ENCODE assay signal across 17 mouse cellular contexts in the genomic region with DNA sequence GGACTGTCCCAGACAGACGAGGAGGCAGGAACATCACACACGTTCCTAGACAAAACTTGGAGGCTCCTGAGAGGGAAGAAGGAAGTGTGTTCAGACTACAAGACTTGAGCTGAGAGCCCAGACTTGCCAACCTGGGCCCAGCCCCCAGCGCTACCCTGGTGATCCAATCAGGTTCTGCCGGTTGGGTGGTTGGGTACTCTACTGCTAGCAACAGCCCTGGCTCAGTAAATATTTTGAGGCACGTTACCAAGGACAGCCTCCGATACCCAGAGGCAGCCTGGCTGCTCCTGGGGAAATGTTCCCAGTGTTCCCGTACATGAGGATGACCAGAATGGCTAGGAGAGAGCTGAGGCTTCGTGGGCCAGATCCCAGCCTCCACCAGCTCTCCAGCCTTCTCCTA. TPM values are rescaled to one million over a fixed set of nuclear protein-coding genes. Genes with fewer than 3 reads are reported as not detected.
DNase-seq lines count a peak whose midpoint lies in the region; ATAC-seq and TF ChIP-seq lines count a peak whose summit lies in the region.
"Had no signal": no experiment of that assay in that cellular context is flagged by ENCODE, and none has a peak within 500 bp of the region (broad histone marks: within the 10 kb centered on the region; RNA-seq: fewer than 3 reads in every experiment).

No protein-coding gene starts in this region.

- WGBS in heart, adult 2 months = 67% methylated on average over 8 of the region's 8 CpGs
- 73% methylated on average over 8 of the region's 8 CpGs for WGBS in heart, embryonic 10.5 days
- WGBS in hindbrain, embryonic 13.5 days = 88% methylated on average over 8 of the region's 8 CpGs

- H3K4me3 ChIP-seq in heart, adult 2 months = no peak overlapping the region
- no peak overlapping the region for H3K4me3 ChIP-seq in heart, embryonic 10.5 days
- H3K4me3 ChIP-seq in hindbrain, embryonic 13.5 days = no peak overlapping the region
- H3K4me3 ChIP-seq: erythroblast, embryonic 14.5 days; hindbrain, embryonic 10.5 days had no signal

- no peaks in the 10 kb centered on the region for H3K4me1 ChIP-seq in heart, adult 2 months (ENCODE audit: control insufficient read depth, insufficient read depth, low read length)
- peaks cover 7% of the 10 kb centered on the region for H3K4me1 ChIP-seq in heart, embryonic 10.5 days
- H3K4me1 ChIP-seq in hindbrain, embryonic 13.5 days (replicated peaks) = no peaks in the 10 kb centered on the region

- peak; percentile 33 to 64 for DNase-seq in heart, adult 2 months
- DNase-seq in heart, embryonic 10.5 days (ENCODE audit: low spot score) = no peak
- DNase-seq in urinary bladder, adult 18-20 months (ENCODE audit: low spot score in 2 of 2) = peak; percentile 57 to 80
- no peak for DNase-seq in urinary bladder, adult 2 months (ENCODE audit: low spot score)
- peak; percentile 66 for DNase-seq in lung, postnatal 10 days
- no peak for DNase-seq in frontal cortex, adult 2 months (ENCODE audit: extremely low spot score in 1 of 2, low spot score in 1 of 2)
- DNase-seq in cerebellum, adult 8-10 months = no peak
- DNase-seq: adrenal gland, adult 2 months; cerebellum, adult 9-10 months; gastrocnemius, postnatal 25 days; liver; midbrain, embryonic 14.5 days; retina, postnatal 1 day had no signal

- H3K79me2 ChIP-seq in heart, adult 2 months (replicated peaks; ENCODE audit: control insufficient read depth, insufficient read depth, low read length) = no peaks in the 10 kb centered on the region

- TF ChIP-seq CTCF in heart, adult 2 months (IDR thresholded peaks at IDR 0.05) = no peak

- no peak overlapping the region; the same call in 1 of the 2 replicates for H3K27ac ChIP-seq in heart, adult 2 months
- no peak overlapping the region for H3K27ac ChIP-seq in heart, embryonic 10.5 days
- H3K27ac ChIP-seq in hindbrain, embryonic 13.5 days = no peak overlapping the region
- H3K27ac ChIP-seq: hindbrain, embryonic 10.5 days had no signal

- no peak overlapping the region for H3K9ac ChIP-seq in heart, adult 2 months (ENCODE audit: low read depth, low read length)
- H3K9ac ChIP-seq in hindbrain, embryonic 13.5 days = no peak overlapping the region

- H3K9me3 ChIP-seq in heart, embryonic 10.5 days = no peaks in the 10 kb centered on the region
- no peaks in the 10 kb centered on the region for H3K9me3 ChIP-seq in hindbrain, embryonic 13.5 days
- H3K9me3 ChIP-seq: hindbrain, embryonic 10.5 days had no signal

- TF ChIP-seq POLR2A in heart, adult 2 months (IDR thresholded peaks at IDR 0.05; ENCODE audit: insufficient read depth, low read depth, low read length) = no peak

- no peaks in the 10 kb centered on the region for H3K36me3 ChIP-seq in heart, adult 2 months (ENCODE audit: control insufficient read depth, insufficient read depth, low read length)
- H3K36me3 ChIP-seq in heart, embryonic 10.5 days = no peaks in the 10 kb centered on the region
- no peaks in the 10 kb centered on the region for H3K36me3 ChIP-seq in hindbrain, embryonic 13.5 days
- H3K36me3 ChIP-seq: hindbrain, embryonic 10.5 days had no signal

- intact Hi-C loops in heart, adult 2 months (cut with DNase I) = no loop called here

- H3K27me3 ChIP-seq in heart, adult 2 months (ENCODE audit: control insufficient read depth, insufficient read depth, low read length) = no peaks in the 10 kb centered on the region
- peaks cover 10% of the 10 kb centered on the region for H3K27me3 ChIP-seq in heart, embryonic 10.5 days (ENCODE audit: insufficient read depth, poor library complexity, severe bottlenecking)
- H3K27me3 ChIP-seq in hindbrain, embryonic 13.5 days = 0 out of 2 replicates have a peak, but pooled peaks cover 9% of the 10 kb centered on the region

- TF ChIP-seq EP300 in heart, adult 2 months (IDR thresholded peaks at IDR 0.05; ENCODE audit: insufficient read depth, low read depth, low read length) = no peak

- H3K4me2 ChIP-seq in hindbrain, embryonic 13.5 days = no peak overlapping the region

- ATAC-seq in hindbrain, embryonic 13.5 days (ENCODE audit: low FRiP score) = no peak

RNA-seq across cellular contexts. Expression of gene Krt78, which starts 12.7 kb away (rescaled TPM):
- total RNA-seq in heart, adult 2 months (2021) = under 1 TPM in 1 of 2 experiments, not detected in 1; 0.08 TPM
- polyA plus RNA-seq in heart, adult 2 months (2012; rRNA removed) = not detected in 2 replicates
- polyA plus RNA-seq in heart, embryonic 10.5 days (2016; fragmentation: Nextera tagmentation; extraction: Ambion mirVana) = not detected in 2 replicates
- polyA plus RNA-seq in urinary bladder, adult 2 months (2012; rRNA removed) = 2.1 and 3.0 TPM in 2 replicates
- not detected in 2 replicates for polyA plus RNA-seq in frontal cortex, adult 2 months (2012; rRNA removed)
- polyA plus RNA-seq in hindbrain, embryonic 13.5 days (2015; fragmentation: Nextera tagmentation; extraction: Ambion mirVana) = not detected in 2 replicates
- total RNA-seq: adrenal gland, adult 2 months; gastrocnemius, postnatal 25 days had no signal
- polyA plus RNA-seq: adrenal gland, adult 2 months; hindbrain, embryonic 10.5 days; midbrain, embryonic 14.5 days; spleen, adult 2 months had no signal

RNA-seq across cellular contexts. Expression of gene Krt79, which starts 26.7 kb away (rescaled TPM):
- total RNA-seq in heart, adult 2 months (2021) = under 1 TPM in 1 of 2 experiments, not detected in 1; 0.27 TPM
- polyA plus RNA-seq in heart, adult 2 months (2012; rRNA removed) = 1.5 and 2.3 TPM in 2 replicates
- 1.8 TPM in 2 replicates for polyA plus RNA-seq in heart, embryonic 10.5 days (2016; fragmentation: Nextera tagmentation; extraction: Ambion mirVana)
- polyA plus RNA-seq in urinary bladder, adult 2 months (2012; rRNA removed) = 1.5 and 1.9 TPM in 2 replicates
- polyA plus RNA-seq in frontal cortex, adult 2 months (2012; rRNA removed) = 0.34 TPM in 1 of 2 replicates, not detected in the other
- polyA plus RNA-seq in hindbrain, embryonic 13.5 days (2015; fragmentation: Nextera tagmentation; extraction: Ambion mirVana) = 0.12 and 0.23 TPM in 2 replicates
- polyA plus RNA-seq: erythroblast, embryonic 14.5 days; spleen, adult 2 months had no signal

RNA-seq across cellular contexts. Expression of gene Krt8, which starts 37.5 kb away (rescaled TPM):
- total RNA-seq in heart, adult 2 months (2021) = 1 to 10 TPM; 1.7 TPM
- polyA plus RNA-seq in heart, adult 2 months (2012; rRNA removed) = 2.3 and 9.8 TPM in 2 replicates
- polyA plus RNA-seq in heart, embryonic 10.5 days (2016; fragmentation: Nextera tagmentation; extraction: Ambion mirVana) = 83.2 and 193 TPM in 2 replicates
- polyA plus RNA-seq in urinary bladder, adult 2 months (2012; rRNA removed) = 382 and 417 TPM in 2 replicates
- 1.7 and 4.5 TPM in 2 replicates for polyA plus RNA-seq in frontal cortex, adult 2 months (2012; rRNA removed)
- polyA plus RNA-seq in hindbrain, embryonic 13.5 days (2015; fragmentation: Nextera tagmentation; extraction: Ambion mirVana) = 4.0 and 6.2 TPM in 2 replicates

RNA-seq across cellular contexts. Expression of gene Krt4, which starts 42.3 kb away (rescaled TPM):
- not detected for total RNA-seq in heart, adult 2 months (2021)
- polyA plus RNA-seq in heart, adult 2 months (2012; rRNA removed) = 0.43 TPM in 1 of 2 replicates, not detected in the other
- 0.09 TPM in 1 of 2 replicates, not detected in the other for polyA plus RNA-seq in heart, embryonic 10.5 days (2016; fragmentation: Nextera tagmentation; extraction: Ambion mirVana)
- polyA plus RNA-seq in urinary bladder, adult 2 months (2012; rRNA removed) = 74.0 and 74.4 TPM in 2 replicates
- polyA plus RNA-seq in frontal cortex, adult 2 months (2012; rRNA removed) = not detected in 2 replicates
- polyA plus RNA-seq in hindbrain, embryonic 13.5 days (2015; fragmentation: Nextera tagmentation; extraction: Ambion mirVana) = not detected in 2 replicates
- total RNA-seq: adrenal gland, adult 2 months; gastrocnemius, postnatal 25 days had no signal
- polyA plus RNA-seq: erythroblast, embryonic 14.5 days; hindbrain, embryonic 10.5 days; midbrain, embryonic 14.5 days; spleen, adult 2 months had no signal

Comparison
In these comparisons a context has a peak if more than half of its experiments do, and no peak if none do; other contexts are left out.
1. DNase-seq: peak in heart, adult 2 months (2 of 2), urinary bladder, adult 18-20 months (2 of 2) and lung, postnatal 10 days (single experiment); none in heart, embryonic 10.5 days (single experiment), urinary bladder, adult 2 months (single experiment), frontal cortex, adult 2 months (0 of 2) and cerebellum, adult 8-10 months (single experiment).